Mouse (Mus musculus) myocyte (in vitro differentiated cells): ENCODE data around the gene Spred1. TPM values are rescaled to one million over a fixed set of nuclear protein-coding genes. Genes with fewer than 3 reads are reported as not detected.

Source experiments
- H3K27me3 ChIP-seq: one replicate; pipeline ENCODE4 v1.6.1; 2011; ENCODE audit not compliant: control insufficient read depth, insufficient read depth, insufficient read length
- H3K36me3 ChIP-seq: one replicate; pipeline ENCODE4 v1.6.1; 2011; ENCODE audit not compliant: control insufficient read depth, insufficient read depth
- H3K4me2 ChIP-seq: one replicate; pipeline ENCODE4 v1.6.1; 2011; ENCODE audit warnings: low read depth, control low read depth
- H3K4me3 ChIP-seq: one replicate; pipeline ENCODE4 v1.5.1; 2011; ENCODE audit warnings: mild to moderate bottlenecking, control low read depth, moderate library complexity
- H3K79me2 ChIP-seq: one replicate; pipeline ENCODE4 v1.6.1; 2011; ENCODE audit not compliant: control insufficient read depth, insufficient read depth
- H3ac ChIP-seq: one replicate; pipeline ENCODE4 v1.6.1; 2011; ENCODE audit not compliant: control insufficient read depth, insufficient read length
- CEBPB ChIP-seq: IDR thresholded peaks from 2 replicates; pipeline ENCODE4 v1.6.1; 2011; ENCODE audit warnings: mild to moderate bottlenecking, moderate library complexity; ENCODE audit not compliant: poor library complexity, insufficient read depth, severe bottlenecking
- E2F4 ChIP-seq: IDR thresholded peaks from one replicate; pipeline ENCODE4 v1.6.1; 2011; ENCODE audit warnings: mild to moderate bottlenecking, control low read depth, moderate library complexity; ENCODE audit not compliant: insufficient read depth
- MAX ChIP-seq: IDR thresholded peaks from one replicate; pipeline ENCODE4 v1.6.1; 2011; ENCODE audit warnings: low read depth, mild to moderate bottlenecking, control low read depth
- MYOD1 ChIP-seq, 3 experiments: IDR thresholded peaks; one replicate each; pipeline ENCODE4 v1.6.1; 2011; ENCODE audit warnings: control low read depth in 2 of 3, low read depth in 2 of 3, mild to moderate bottlenecking in 2 of 3, moderate library complexity in 1 of 3; ENCODE audit not compliant: insufficient read length in 2 of 3, control insufficient read depth in 1 of 3
- MYOG ChIP-seq, 3 experiments: IDR thresholded peaks; one replicate each; pipeline ENCODE4 v1.6.1; 2011; ENCODE audit warnings: control low read depth in 2 of 3, low read depth in 2 of 3, mild to moderate bottlenecking in 2 of 3; ENCODE audit not compliant: insufficient read length in 2 of 3, control insufficient read depth in 1 of 3, insufficient read depth in 1 of 3
- POLR2A ChIP-seq: IDR thresholded peaks from one replicate; pipeline ENCODE4 v1.6.1; 2011; ENCODE audit warnings: low read depth, mild to moderate bottlenecking, control low read depth, moderate library complexity; ENCODE audit not compliant: insufficient read length
- POLR2AphosphoS2 ChIP-seq: IDR thresholded peaks from one replicate; pipeline ENCODE4 v1.6.1; 2011; ENCODE audit warnings: low read depth, control low read depth; ENCODE audit not compliant: insufficient read length
- REST ChIP-seq: IDR thresholded peaks from one replicate; pipeline ENCODE4 v1.6.1; 2011; ENCODE audit warnings: mild to moderate bottlenecking, control low read depth, moderate library complexity; ENCODE audit not compliant: insufficient read depth, insufficient read length
- SRF ChIP-seq: IDR thresholded peaks from one replicate; pipeline ENCODE4 v1.6.1; 2011; ENCODE audit warnings: low read depth; ENCODE audit not compliant: control insufficient read depth, insufficient read length
- TCF12 ChIP-seq: IDR thresholded peaks from one replicate; pipeline ENCODE4 v1.6.1; 2011; ENCODE audit warnings: mild to moderate bottlenecking, control low read depth; ENCODE audit not compliant: poor library complexity, insufficient read depth, severe bottlenecking
- TCF3 ChIP-seq: IDR thresholded peaks from one replicate; pipeline ENCODE4 v1.6.1; 2011; ENCODE audit warnings: low read depth, control low read depth; ENCODE audit not compliant: insufficient read length
- USF1 ChIP-seq: IDR thresholded peaks from one replicate; pipeline ENCODE4 v1.6.1; 2011; ENCODE audit warnings: low read depth, mild to moderate bottlenecking, control low read depth, moderate library complexity
- polyA plus RNA-seq: library from polyadenylated mRNA; unstranded; fragments of >200 nt; fragmentation: generic; extraction: Trizol; gene quantifications from one replicate; pipeline ENCODE4 v1.2.1, GENCODE M21; 2012; ENCODE audit warnings: missing spikeins

The Spred1 gene
- polyA plus RNA-seq: 7.1 TPM

GRCm38 (mm10) chr2:117121212-117121983 is at the start of gene Spred1:
Gene Spred1 (plus strand): TSS chr2:117121374.
- Histone ChIP-seq H3ac (peak within 1 kb of the TSS; percentile 96), H3K27me3 (no peaks in the 10 kb centered on the region), H3K4me2 (peak within 1 kb of the TSS; percentile 86), H3K36me3 (no peaks in the 10 kb centered on the region), H3K79me2 (peaks cover 51% of the 10 kb centered on the region), H3K4me3 (peak within 1 kb of the TSS; percentile 81)
- TF ChIP-seq POLR2A (peak; percentile 21), TCF12 (no peak), CEBPB (no peak)

GRCm38 (mm10) chr2:117071596-117071995 is 49.6 kb upstream of the Spred1 start:
- Histone ChIP-seq H3ac (no peak overlapping the region), H3K79me2 (no peaks in the 10 kb centered on the region), H3K4me2 (no peak overlapping the region), H3K4me3 (no peak overlapping the region), H3K27me3 (no peaks in the 10 kb centered on the region), H3K36me3 (no peaks in the 10 kb centered on the region)
- TF ChIP-seq REST (no peak), CEBPB (no peak), MYOD1 (IDR thresholded peaks at IDR 0.05; ENCODE audit: control insufficient read depth in 1 of 3, insufficient read length in 2 of 3, low read depth in 2 of 3) (no peak), MYOG (IDR thresholded peaks at IDR 0.05; ENCODE audit: control insufficient read depth in 1 of 3, insufficient read depth in 1 of 3, insufficient read length in 2 of 3, low read depth in 2 of 3) (no peak), USF1 (no peak), POLR2AphosphoS2 (no peak), MAX (no peak), TCF3 (no peak), SRF (no peak)

- TF ChIP-seq E2F4 (no peak), TCF3 (no peak), TCF12 (no peak), POLR2AphosphoS2 (no peak)
- Histone ChIP-seq H3K79me2 (no peaks in the 10 kb centered on the region), H3K4me3 (no peak overlapping the region), H3ac (no peak overlapping the region), H3K4me2 (no peak overlapping the region), H3K27me3 (no peaks in the 10 kb centered on the region), H3K36me3 (no peaks in the 10 kb centered on the region)
These were observed 42.5 kb upstream of the Spred1 start for GRCm38 (mm10) chr2:117078711-117079110.

- TF ChIP-seq MYOD1 (IDR thresholded peaks at IDR 0.05; ENCODE audit: control insufficient read depth in 1 of 3, insufficient read length in 2 of 3, low read depth in 2 of 3): no peak
- TF ChIP-seq REST: no peak
- TF ChIP-seq MAX: no peak
- Histone ChIP-seq H3K4me3 (no peak overlapping the region), H3K4me2 (no peak overlapping the region), H3K27me3 (no peaks in the 10 kb centered on the region), H3K79me2 (no peaks in the 10 kb centered on the region), H3ac (no peak overlapping the region), H3K36me3 (no peaks in the 10 kb centered on the region)
These were observed 41.6 kb upstream of the Spred1 start for GRCm38 (mm10) chr2:117079621-117080020.

- no peaks in the 10 kb centered on the region for H3K36me3 ChIP-seq
- no peak overlapping the region for H3K4me2 ChIP-seq
- no peaks in the 10 kb centered on the region for H3K79me2 ChIP-seq
- TF ChIP-seq TCF12: no peak
- no peak for TF ChIP-seq E2F4
- no peak for TF ChIP-seq MAX
- no peak for TF ChIP-seq POLR2AphosphoS2
- TF ChIP-seq SRF: no peak
- no peak for TF ChIP-seq MYOD1 (IDR thresholded peaks at IDR 0.05; ENCODE audit: control insufficient read depth in 1 of 3, insufficient read length in 2 of 3, low read depth in 2 of 3)
- no peak for TF ChIP-seq CEBPB
- TF ChIP-seq REST: no peak
- TF ChIP-seq POLR2A: no peak
- no peak for TF ChIP-seq TCF3
- TF ChIP-seq MYOG (IDR thresholded peaks at IDR 0.05; ENCODE audit: control insufficient read depth in 1 of 3, insufficient read depth in 1 of 3, insufficient read length in 2 of 3, low read depth in 2 of 3): no peak
- no peak for TF ChIP-seq USF1
- H3K4me3 ChIP-seq: no peak overlapping the region
- H3K27me3 ChIP-seq: no peaks in the 10 kb centered on the region
- no peak overlapping the region for H3ac ChIP-seq
These were observed 35.0 kb upstream of the Spred1 start for GRCm38 (mm10) chr2:117086002-117086765.
